Mouse (Mus musculus) hematopoietic stem cell, adult 5-6 weeks (primary cell): ENCODE data around the gene Ppm1h. TPM values are rescaled to one million over a fixed set of nuclear protein-coding genes. Genes with fewer than 3 reads are reported as not detected.

Experiments
- ATAC-seq, 2 experiments: fragments of 125-278 bp in 1 of 2; replicated peaks in 1 of 2; 2 replicates each; pipeline ENCODE4 v1.8.0; 2016 to 2017; ENCODE audit warnings: inconsistent platforms in 2 of 2, mild to moderate bottlenecking in 2 of 2, moderate number of reproducible peaks in 2 of 2, low read depth in 1 of 2, moderate TSS enrichment in 1 of 2; ENCODE audit not compliant: low FRiP score in 2 of 2, poor library complexity in 2 of 2, severe bottlenecking in 2 of 2, insufficient read depth in 1 of 2, low TSS enrichment in 1 of 2
- total RNA-seq: library from RNA; stranded (forward); fragments of 172-1452, 232-1000 nt; gene quantifications from 2 replicates; pipeline ENCODE4 v1.2.3, GENCODE M21; 2017

The Ppm1h gene
- 23.1 and 24.1 TPM in 2 replicates for total RNA-seq

- ATAC-seq, result peak; percentile 79 to 82
Observed at GRCm38 (mm10) chr10:122678541-122679436, at the start of gene Ppm1h. Gene Ppm1h (plus strand): TSS chr10:122678762.

DNA sequence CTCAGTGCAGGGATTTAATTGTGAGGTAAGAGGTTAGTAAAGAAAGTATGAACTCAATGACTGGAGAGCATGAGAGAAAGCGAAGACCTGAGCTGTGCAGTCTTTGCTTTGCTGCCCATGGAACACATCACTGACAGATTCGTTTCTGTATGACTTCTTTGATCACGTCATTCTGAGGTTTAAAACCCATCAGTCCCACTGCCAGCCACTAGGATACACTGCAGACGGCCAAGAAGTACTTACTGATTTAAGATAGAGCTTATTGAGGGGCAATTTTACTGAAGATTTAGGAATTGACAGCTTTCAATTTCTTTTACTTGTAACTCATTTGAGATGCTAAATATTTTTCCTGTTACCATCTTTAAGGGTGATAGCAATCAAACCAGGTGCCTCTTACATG is 49.6 kb upstream of the Ppm1h start:
- no peak for ATAC-seq

GRCm38 (mm10) chr10:122639879-122640278 is 38.7 kb upstream of the Ppm1h start:
- no peak for ATAC-seq

DNA sequence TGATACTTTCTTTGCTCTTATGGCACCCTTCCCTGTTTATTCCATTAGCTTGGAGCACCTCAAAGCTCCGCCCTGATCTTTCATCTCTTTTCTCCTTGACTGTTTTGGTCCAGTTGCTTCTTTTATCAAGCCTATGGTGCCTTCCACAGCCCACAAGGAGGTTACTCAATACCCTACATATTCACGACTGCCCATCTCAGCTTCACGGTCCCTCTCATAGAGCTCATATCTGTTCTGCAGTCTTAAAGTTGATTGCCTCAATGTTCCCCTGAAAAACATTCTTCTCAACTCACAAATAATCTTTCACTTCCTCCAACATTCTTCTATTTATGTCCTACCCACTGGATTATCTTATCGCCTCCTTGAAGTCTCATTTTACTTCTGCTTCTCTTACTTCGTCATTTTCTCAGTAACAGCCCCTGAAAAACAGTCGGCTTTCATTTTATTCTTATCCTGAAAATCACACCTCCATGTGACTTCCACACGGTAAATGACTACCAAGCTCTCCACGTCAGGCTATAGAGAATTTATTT is 37.2 kb upstream of the Ppm1h start:
- no peak for ATAC-seq

- peak; percentile 27 to 45; a peak in 2 of 4 replicates for ATAC-seq
Observed at GRCm38 (mm10) chr10:122642125-122642524, 36.4 kb upstream of the Ppm1h start.

DNA sequence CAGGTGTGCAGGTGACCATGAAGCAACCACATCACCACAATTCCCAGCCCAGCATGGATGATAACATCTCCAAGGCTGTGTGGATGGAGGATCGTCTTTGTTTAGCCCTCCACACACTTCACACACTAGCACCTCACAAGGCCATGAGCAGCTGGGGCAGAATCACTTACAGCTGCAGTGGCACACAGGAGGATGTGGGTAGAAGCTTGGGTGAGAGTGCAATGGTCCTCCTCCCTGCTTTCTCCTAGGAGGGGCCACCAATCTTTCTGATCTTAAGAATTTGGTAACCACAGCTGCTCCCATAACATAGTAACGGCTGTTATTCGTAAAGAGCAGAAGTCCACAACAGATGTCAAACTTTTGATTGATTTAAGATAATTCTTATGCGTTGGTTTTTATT is 26.6 kb upstream of the Ppm1h start:
- ATAC-seq, result peak; percentile 60 to 76

- ATAC-seq, result peak in 1 of 2 experiments; percentile 21; a peak in 1 of 4 replicates
Observed at GRCm38 (mm10) chr10:122652578-122652977, 26.0 kb upstream of the Ppm1h start.

DNA sequence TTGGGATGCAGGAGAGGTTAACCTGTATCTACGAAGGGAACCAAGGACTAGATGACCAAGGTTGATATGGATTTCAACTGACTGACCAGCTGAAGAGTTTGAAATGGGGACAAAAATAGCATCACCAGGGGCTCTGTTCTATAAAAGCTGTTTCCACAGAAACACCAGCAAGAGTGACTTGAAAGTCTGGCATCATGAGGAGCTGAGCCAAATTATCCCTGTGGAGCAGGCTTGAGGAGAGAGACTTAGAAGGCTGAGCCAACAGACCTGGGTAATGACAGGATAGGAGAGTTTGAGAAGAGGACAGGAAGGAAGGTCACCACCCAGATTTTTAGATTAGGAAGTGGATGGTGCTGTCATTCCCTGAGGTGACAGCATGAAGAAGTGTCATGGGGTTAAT is 12.9 kb upstream of the Ppm1h start:
- ATAC-seq, result no peak

- no peak for ATAC-seq
Observed at GRCm38 (mm10) chr10:122671253-122671652, 7.3 kb upstream of the Ppm1h start.

DNA sequence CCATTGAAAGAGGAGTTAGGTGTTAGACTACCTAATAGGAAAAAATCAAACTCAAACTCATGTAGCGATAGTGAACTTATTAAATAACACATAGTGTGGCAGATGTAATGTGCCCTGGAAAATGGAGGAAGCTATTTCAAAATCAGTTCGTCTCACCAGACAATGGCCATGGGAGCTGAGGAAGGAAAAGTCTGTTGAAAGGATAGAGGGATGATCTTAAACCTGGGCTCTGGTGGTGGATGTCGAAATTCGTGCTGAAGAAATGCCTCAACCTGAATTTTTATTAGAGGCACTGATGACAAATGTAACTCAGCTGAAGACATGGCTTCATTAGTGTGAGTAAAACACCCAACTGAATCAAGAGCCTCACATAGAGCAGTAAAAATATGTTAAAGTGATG is 6.5 kb upstream of the Ppm1h start:
- ATAC-seq, result peak in 1 of 2 experiments; percentile 42; a peak in 1 of 4 replicates

GRCm38 (mm10) chr10:122679437-122680045 is 979 bp downstream of the Ppm1h start:
- ATAC-seq, result peak; percentile 23 to 35

- ATAC-seq, result peak; percentile 34 to 44; a peak in 3 of 4 replicates
Observed at GRCm38 (mm10) chr10:122680387-122681084, 2.0 kb downstream of the Ppm1h start.

DNA sequence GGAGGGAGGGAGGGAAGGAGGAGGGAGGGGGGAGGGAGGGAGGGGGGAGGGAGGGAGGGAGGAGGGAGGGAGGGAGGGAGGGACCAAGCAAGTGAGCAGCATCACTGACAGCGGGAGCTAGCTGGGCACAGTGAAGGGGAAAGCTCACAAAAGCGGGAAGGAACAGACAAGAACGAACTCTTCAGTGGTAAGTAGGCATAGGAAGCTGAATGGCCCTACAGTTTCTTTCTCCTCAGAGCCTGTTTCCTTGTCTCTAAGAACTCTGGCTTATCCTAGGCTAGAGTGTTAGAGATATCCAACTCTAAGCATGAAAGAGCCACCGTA is 2.5 kb downstream of the Ppm1h start:
- no peak for ATAC-seq

DNA sequence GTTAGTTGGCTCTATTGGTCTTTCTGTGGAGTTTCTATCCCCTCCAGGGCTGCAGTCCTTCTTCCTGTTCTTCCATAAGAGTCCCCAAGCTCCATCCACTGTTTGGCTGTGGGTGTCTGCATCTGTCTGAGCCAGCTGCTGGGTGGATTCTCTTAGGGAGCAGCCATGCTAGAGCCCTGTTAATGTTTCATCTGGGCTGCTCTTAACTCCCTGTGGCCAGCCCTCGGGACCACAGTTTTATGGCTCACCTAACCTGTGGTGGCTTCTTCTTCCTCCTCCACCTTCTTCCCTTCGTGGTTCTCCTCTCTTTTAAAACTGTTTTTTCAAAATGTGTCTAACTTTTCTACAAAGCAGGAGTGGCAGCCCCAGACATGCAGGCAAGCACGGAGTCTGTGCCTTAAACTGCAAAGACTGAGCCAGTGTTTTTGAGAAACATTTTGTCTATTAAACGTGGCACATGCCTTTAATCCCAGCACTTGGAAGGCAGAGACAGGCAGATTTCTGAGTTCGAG is 5.3 kb downstream of the Ppm1h start:
- ATAC-seq, result no peak

- no peak for ATAC-seq
Observed at GRCm38 (mm10) chr10:122685297-122685696, 6.7 kb downstream of the Ppm1h start.

GRCm38 (mm10) chr10:122685836-122686531 is 7.4 kb downstream of the Ppm1h start:
- no peak for ATAC-seq

DNA sequence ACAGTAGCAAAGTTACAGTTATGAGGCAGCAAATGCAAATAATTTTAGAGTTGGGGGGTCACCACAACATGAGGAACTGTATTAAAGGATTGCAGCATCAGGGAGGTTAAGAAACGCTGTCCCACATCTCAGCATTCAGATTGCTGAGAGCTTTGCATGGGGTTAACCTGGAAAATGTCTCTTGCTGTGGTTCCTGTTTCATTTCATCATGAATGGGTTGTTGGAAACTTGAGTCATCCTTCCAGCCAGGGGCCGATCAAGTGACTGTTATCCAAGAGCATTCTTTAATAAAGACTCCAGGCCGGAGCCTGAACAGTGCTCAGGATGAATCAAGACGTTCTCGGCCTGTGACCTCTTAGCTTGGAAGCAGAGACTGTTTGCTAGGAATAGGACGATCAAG is 12.1 kb downstream of the Ppm1h start:
- ATAC-seq, result peak in 1 of 2 experiments; percentile 17; a peak in 1 of 4 replicates
